8 mouse cellular contexts compared by ENCODE assay signal in genomic region chr10:118103020-118103666, GRCm38 (mm10). TPM values are rescaled to one million over a fixed set of nuclear protein-coding genes. Genes with fewer than 3 reads are reported as not detected.
A peak's percentile ranks its signal among the peaks of the same experiment; 100 is the strongest.
DNase-seq lines count a peak whose midpoint lies in the region; ATAC-seq lines count a peak whose summit lies in the region.

No protein-coding gene starts in this region.

- peak overlapping the region; percentile 45 for H3K4me3 ChIP-seq in hindbrain, embryonic 15.5 days

- peak overlapping the region; percentile 79 for H3K27ac ChIP-seq in hindbrain, embryonic 15.5 days (replicated peaks)

- 2% methylated on average over 20 of the region's 20 CpGs for WGBS in hindbrain, embryonic 15.5 days

- peaks cover 7% of the 10 kb centered on the region for H3K4me1 ChIP-seq in hindbrain, embryonic 15.5 days (replicated peaks)

- peak; percentile 96 for DNase-seq in T-cell, adult 2 months (ENCODE audit: low spot score)
- peak; percentile 53 to 60 for DNase-seq in cerebellum, postnatal 36 days
- DNase-seq in gastrocnemius, adult 18-20 months (ENCODE audit: low spot score): peak; percentile 89
- DNase-seq in left cerebral cortex, adult 11 months (ENCODE audit: low spot score): peak; percentile 66
- peak; percentile 96 for DNase-seq in lung, postnatal 36 days
- DNase-seq in retina, postnatal 1 day: peak; percentile 90
- DNase-seq in urinary bladder, adult 18-20 months (ENCODE audit: low spot score in 2 of 2): peak; percentile 67 to 88

- no peaks in the 10 kb centered on the region for H3K9me3 ChIP-seq in hindbrain, embryonic 15.5 days

- no peaks in the 10 kb centered on the region for H3K27me3 ChIP-seq in hindbrain, embryonic 15.5 days

- H3K36me3 ChIP-seq in hindbrain, embryonic 15.5 days: no peaks in the 10 kb centered on the region

- ATAC-seq in hindbrain, embryonic 15.5 days (ENCODE audit: low FRiP score, low read depth): peak; percentile 94

- peak overlapping the region; percentile 60 for H3K9ac ChIP-seq in hindbrain, embryonic 15.5 days

- peak overlapping the region; percentile 77 for H3K4me2 ChIP-seq in hindbrain, embryonic 15.5 days

RNA-seq across cellular contexts. Expression of gene Mdm1, which starts 38.5 kb away (rescaled TPM):
- 1 to 10 TPM; 2.1 to 2.8 TPM for total RNA-seq in gastrocnemius, adult 18-20 months (2021)
- 26.1 and 27.6 TPM in 2 replicates for polyA plus RNA-seq in hindbrain, embryonic 15.5 days (2015; fragmentation: Nextera tagmentation; extraction: Ambion mirVana)

Comparison
In these comparisons a context has a peak if more than half of its experiments do, and no peak if none do; other contexts are left out.
1. Peak in every context shown above with its lines: DNase-seq, ATAC-seq, H3K4me3 ChIP-seq and H3K27ac ChIP-seq.